11 mouse cellular contexts compared by ENCODE assay signal in the genomic region with DNA sequence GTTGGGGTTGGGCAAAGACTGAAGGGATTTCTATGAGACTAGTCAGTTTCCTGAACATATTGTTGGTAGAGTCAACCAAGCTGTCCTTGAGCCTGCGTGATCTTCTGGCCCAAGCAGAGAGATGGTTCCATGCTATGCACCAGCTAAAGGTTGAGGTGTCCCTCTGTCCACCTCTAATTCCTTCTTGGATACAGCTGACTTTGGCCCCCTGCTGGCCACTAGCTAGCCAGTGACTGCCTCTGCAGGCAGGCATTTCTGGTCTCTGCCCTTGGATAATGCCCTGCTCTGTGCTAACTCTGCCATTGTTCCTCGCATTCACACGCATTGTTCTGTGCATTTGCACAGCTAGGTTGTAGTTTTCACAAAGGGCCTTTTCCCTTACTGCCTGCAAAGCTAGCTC. TPM values are rescaled to one million over a fixed set of nuclear protein-coding genes. Genes with fewer than 3 reads are reported as not detected.
DNase-seq lines count a peak whose midpoint lies in the region; TF ChIP-seq lines count a peak whose summit lies in the region.
"Had no signal": no experiment of that assay in that cellular context is flagged by ENCODE, and none has a peak within 500 bp of the region (broad histone marks: within the 10 kb centered on the region; RNA-seq: fewer than 3 reads in every experiment).

No protein-coding gene starts in this region.

- peak; percentile 52; the same call in 1 of the 2 replicates for TF ChIP-seq CTCF in testis, adult 2 months (IDR thresholded peaks at IDR 0.05; ENCODE audit: control insufficient read depth, insufficient read depth, insufficient replicate concordance, low read depth, low read length)

- no peak overlapping the region for H3K4me3 ChIP-seq in testis, adult 2 months (ENCODE audit: control insufficient read depth, low read depth, low read length)
- no peak overlapping the region for H3K4me3 ChIP-seq in embryonic facial prominence, embryonic 10.5 days
- H3K4me3 ChIP-seq: embryonic facial prominence, embryonic 15.5 days; limb, embryonic 15.5 days; neural tube, embryonic 13.5 days had no signal

- H3K4me1 ChIP-seq in testis, adult 2 months (ENCODE audit: control insufficient read depth, insufficient read depth, low read length), result no peaks in the 10 kb centered on the region; the same call in 1 of the 2 replicates
- H3K4me1 ChIP-seq in embryonic facial prominence, embryonic 10.5 days, result peaks cover 24% of the 10 kb centered on the region
- H3K4me1 ChIP-seq: embryonic facial prominence, embryonic 15.5 days had no signal

- no peaks in the 10 kb centered on the region for H3K9me3 ChIP-seq in embryonic facial prominence, embryonic 10.5 days
- H3K9me3 ChIP-seq: embryonic facial prominence, embryonic 15.5 days; limb, embryonic 15.5 days; neural tube, embryonic 13.5 days had no signal

- no peak for TF ChIP-seq POLR2A in testis, adult 2 months (IDR thresholded peaks at IDR 0.05; ENCODE audit: control insufficient read depth, low read depth, low read length)

- no peaks in the 10 kb centered on the region for H3K36me3 ChIP-seq in testis, adult 2 months (ENCODE audit: control insufficient read depth, insufficient read depth, low read length)
- no peaks in the 10 kb centered on the region for H3K36me3 ChIP-seq in embryonic facial prominence, embryonic 10.5 days (replicated peaks)
- H3K36me3 ChIP-seq: embryonic facial prominence, embryonic 15.5 days; limb, embryonic 15.5 days; neural tube, embryonic 13.5 days had no signal

- peak; percentile 18 to 46 for DNase-seq in heart, postnatal 14 days
- DNase-seq in heart, adult 9 months (ENCODE audit: low spot score in 2 of 2), result no peak
- DNase-seq in testis, postnatal 14 days (ENCODE audit: low spot score), result no peak
- DNase-seq in embryonic facial prominence, embryonic 10.5 days (ENCODE audit: low spot score), result peak; percentile 41
- DNase-seq in urinary bladder, adult 18-20 months (ENCODE audit: low spot score in 2 of 2), result no peak
- DNase-seq in frontal cortex, postnatal 25 days (ENCODE audit: low spot score in 2 of 2), result no peak

- intact Hi-C loops in heart, postnatal 14 days (cut with DNase I), result no loop called here

- no peaks in the 10 kb centered on the region for H3K27me3 ChIP-seq in testis, adult 2 months (ENCODE audit: control insufficient read depth, insufficient read depth, low read length)
- H3K27me3 ChIP-seq in embryonic facial prominence, embryonic 10.5 days (replicated peaks; ENCODE audit: low read depth, poor library complexity, severe bottlenecking), result peaks cover 42% of the 10 kb centered on the region
- H3K27me3 ChIP-seq: embryonic facial prominence, embryonic 15.5 days; limb, embryonic 15.5 days had no signal

- WGBS in embryonic facial prominence, embryonic 10.5 days, result 73% methylated on average over 3 of the region's 3 CpGs

- no peak overlapping the region for H3K27ac ChIP-seq in testis, adult 2 months (ENCODE audit: control insufficient read depth, insufficient read depth, low read depth, low read length)
- no peak overlapping the region for H3K27ac ChIP-seq in embryonic facial prominence, embryonic 10.5 days (replicated peaks)
- H3K27ac ChIP-seq: embryonic facial prominence, embryonic 15.5 days; limb, embryonic 15.5 days; neural tube, embryonic 13.5 days had no signal

RNA-seq across cellular contexts. Expression of a gene that starts 15.9 kb away (rescaled TPM):
- total RNA-seq in heart, postnatal 14 days (2021), result not detected
- 0.12 TPM in 1 of 2 replicates, not detected in the other for polyA plus RNA-seq in testis, adult 2 months (2012; rRNA removed)
- 0.17 TPM in 1 of 2 replicates, not detected in the other for polyA plus RNA-seq in embryonic facial prominence, embryonic 10.5 days (2016; fragmentation: Nextera tagmentation; extraction: Ambion mirVana)
- total RNA-seq: hematopoietic stem cell, adult 5-6 weeks had no signal
- polyA plus RNA-seq: limb, embryonic 15.5 days; neural tube, embryonic 13.5 days had no signal

Comparison
In these comparisons a context has a peak if more than half of its experiments do, and no peak if none do; other contexts are left out.
1. DNase-seq: peak in heart, postnatal 14 days (2 of 2) and embryonic facial prominence, embryonic 10.5 days (single experiment); none in heart, adult 9 months (0 of 2), testis, postnatal 14 days (single experiment), urinary bladder, adult 18-20 months (0 of 2) and frontal cortex, postnatal 25 days (0 of 2).